Mouse (Mus musculus): ENCODE data around the gene Astn2.

DNA sequence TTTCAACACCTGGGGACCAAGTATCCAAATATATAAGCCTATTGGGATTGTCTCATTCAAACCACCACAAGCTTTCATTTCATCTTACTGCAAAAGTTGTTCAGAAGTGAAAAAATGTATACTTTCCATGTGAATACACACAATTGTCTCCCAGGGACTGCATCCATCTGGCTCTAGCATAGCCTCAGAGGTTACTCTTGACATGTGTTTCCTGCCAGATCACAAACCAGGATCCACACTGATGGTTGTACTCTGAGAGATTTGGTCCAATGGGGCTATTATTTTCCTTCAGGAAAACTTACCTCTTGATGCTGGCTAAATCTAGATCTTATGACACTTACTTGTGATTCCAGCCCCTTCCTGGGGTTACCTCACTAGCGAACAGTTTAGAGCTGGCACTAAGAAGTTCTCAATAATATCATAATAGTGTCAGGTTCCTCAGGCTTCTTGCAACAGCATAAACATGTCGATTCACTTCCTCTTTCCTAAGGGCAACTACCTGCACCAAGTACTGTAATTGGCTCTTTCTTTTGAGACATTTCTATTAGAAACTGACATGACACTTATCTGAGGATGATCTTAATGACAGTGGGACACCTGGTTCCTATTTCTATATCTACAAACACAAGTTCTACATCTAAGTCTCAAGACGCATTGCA lies 361.3 kb downstream of the Astn2 start:
- TF ChIP-seq EP300 (IDR thresholded peaks at IDR 0.05; ENCODE audit: insufficient read depth, low read depth, low read length) (no peak), CTCF (IDR thresholded peaks at IDR 0.05) (no peak)

Measured in heart, adult 2 months (tissue).